Mouse (Mus musculus) liver, adult 2 months (tissue): Measurements from ENCODE around the gene Styk1.
"Not testable (repeated sequence)": the region's sequence is repeated elsewhere in the genome, so short reads cannot be mapped to it uniquely, and the experiment has no call there.

Source experiments
- CTCF ChIP-seq: fragments of 200-500 bp; IDR thresholded peaks from 2 replicates; pipeline ENCODE4 v1.5.1; 2011; ENCODE audit warnings: low read depth, low read length, control low read depth
- POLR2A ChIP-seq: fragments of 200-500 bp; IDR thresholded peaks from 2 replicates; pipeline ENCODE4 v1.6.1; 2011; ENCODE audit warnings: low read length, control low read depth; ENCODE audit not compliant: insufficient read depth; ENCODE audit errors: extremely low read depth

- not testable (repeated sequence) for TF ChIP-seq CTCF, POLR2A
Measured at GRCm38 (mm10) chr6:131278160-131278559, 75.2 kb downstream of the Styk1 start.
